Mouse (Mus musculus) megakaryocyte, adult 5-6 weeks (primary cell): ENCODE results near the gene Fth1. TPM values are rescaled to one million over a fixed set of nuclear protein-coding genes. Genes with fewer than 3 reads are reported as not detected.

Source experiments
- ATAC-seq: 2 replicates; pipeline ENCODE4 v1.8.0; 2016; ENCODE audit warnings: mild to moderate bottlenecking, inconsistent platforms; ENCODE audit not compliant: poor library complexity, severe bottlenecking
- total RNA-seq, 2 experiments: library from RNA; stranded (forward) in 1 of 2; stranded (reverse) in 1 of 2; fragments of 153-499, 151-499 nt in 1 of 2; fragments of 221-1000, 200-1000 nt in 1 of 2; gene quantifications; 2 replicates each; pipeline versions ENCODE4 v1.2.3 to v1.2.4; 2015 to 2017

The Fth1 gene
- total RNA-seq, 2 experiments from 2014 or later = 513 to 1,271 TPM

- no peak for ATAC-seq
Observed at GRCm38 (mm10) chr19:9957965-9958364, 22.4 kb upstream of the Fth1 start.

- ATAC-seq = no peak
Observed at GRCm38 (mm10) chr19:9960769-9961168, 19.6 kb upstream of the Fth1 start.

GRCm38 (mm10) chr19:9964205-9964916, 16.0 kb upstream of the Fth1 start:
- ATAC-seq = no peak

- ATAC-seq = peak; percentile 88
Observed at GRCm38 (mm10) chr19:9966096-9966867, 14.1 kb upstream of the Fth1 start.

- no peak for ATAC-seq
Observed at GRCm38 (mm10) chr19:9968081-9968787, 12.2 kb upstream of the Fth1 start.

- peak; percentile 87 for ATAC-seq
Observed at GRCm38 (mm10) chr19:9974853-9975252, 5.5 kb upstream of the Fth1 start.

- ATAC-seq = no peak
Observed at GRCm38 (mm10) chr19:9977085-9977484, 3.3 kb upstream of the Fth1 start.

- ATAC-seq = peak; percentile 28
Observed at GRCm38 (mm10) chr19:9978431-9978951, 1.9 kb upstream of the Fth1 start.

GRCm38 (mm10) chr19:9979156-9979555, 1.2 kb upstream of the Fth1 start:
- no peak for ATAC-seq

- no peak for ATAC-seq
Observed at GRCm38 (mm10) chr19:9981621-9982020, 1.2 kb downstream of the Fth1 start.

GRCm38 (mm10) chr19:9982151-9982851, 1.9 kb downstream of the Fth1 start:
- ATAC-seq = peak; percentile 76

GRCm38 (mm10) chr19:9982852-9983542, 2.6 kb downstream of the Fth1 start:
- peak; percentile 36 for ATAC-seq

GRCm38 (mm10) chr19:9984111-9985055, 4.0 kb downstream of the Fth1 start:
- no peak for ATAC-seq

GRCm38 (mm10) chr19:9985190-9985899, 4.9 kb downstream of the Fth1 start:
- no peak for ATAC-seq

- no peak for ATAC-seq
Observed at GRCm38 (mm10) chr19:9985900-9986421, 5.6 kb downstream of the Fth1 start.

GRCm38 (mm10) chr19:9987192-9987591, 6.8 kb downstream of the Fth1 start:
- no peak for ATAC-seq

- no peak for ATAC-seq
Observed at GRCm38 (mm10) chr19:9987593-9987992, 7.2 kb downstream of the Fth1 start.
